Mouse (Mus musculus) CH12.LX (cell line): ENCODE results near the gene Plekhh3. TPM values are rescaled to one million over a fixed set of nuclear protein-coding genes. Genes with fewer than 3 reads are reported as not detected.

Source experiments
- DNase-seq: peaks from one replicate; pipeline ENCODE4 v3.0.0-alpha.2; 2013; ENCODE audit errors: extremely low read depth
- H3K27ac ChIP-seq: 2 replicates; pipeline ENCODE4 v1.5.1; 2012; ENCODE audit warnings: low read depth, mild to moderate bottlenecking, control low read depth, moderate library complexity; ENCODE audit not compliant: insufficient read depth
- H3K27me3 ChIP-seq: replicated peaks from 2 replicates; pipeline ENCODE3; 2012; ENCODE audit warnings: inconsistent platforms
- H3K36me3 ChIP-seq, 2 experiments: replicated peaks in 1 of 2; 2 replicates each; pipeline versions ENCODE3 to v1.6.1; 2012; ENCODE audit warnings: inconsistent platforms in 1 of 2, low read length in 1 of 2, mild to moderate bottlenecking in 1 of 2, mixed read lengths in 1 of 2, moderate library complexity in 1 of 2; ENCODE audit not compliant: control insufficient read depth in 1 of 2, insufficient read depth in 1 of 2
- H3K4me1 ChIP-seq, 2 experiments: 2 replicates each; pipeline ENCODE4 v1.6.1; 2012; ENCODE audit warnings: inconsistent platforms in 1 of 2, moderate library complexity in 1 of 2; ENCODE audit not compliant: insufficient read depth in 2 of 2, control insufficient read depth in 1 of 2
- H3K4me2 ChIP-seq: 2 replicates; pipeline ENCODE4 v1.6.1; 2012; ENCODE audit warnings: low read depth, mild to moderate bottlenecking, control low read depth; ENCODE audit not compliant: poor library complexity, insufficient read depth, severe bottlenecking
- H3K4me3 ChIP-seq, 3 experiments: fragments of 150-350 bp in 1 of 3; sonication (generic) in 1 of 3; replicated peaks in 1 of 3; 2 replicates each; pipeline versions ENCODE3 to v1.5.1; 2011 to 2012; ENCODE audit warnings: low read depth in 2 of 3, low read length in 2 of 3, mild to moderate bottlenecking in 2 of 3, moderate library complexity in 2 of 3, control low read depth in 1 of 3, improper control_type of control experiment in 1 of 3, inconsistent platforms in 1 of 3, mixed read lengths in 1 of 3; ENCODE audit not compliant: poor library complexity in 1 of 3
- H3K79me2 ChIP-seq: replicated peaks from 2 replicates; pipeline ENCODE4 v1.6.1; 2012; ENCODE audit warnings: mild to moderate bottlenecking, moderate library complexity; ENCODE audit not compliant: control insufficient read depth, poor library complexity, insufficient read depth, severe bottlenecking; ENCODE audit errors: extremely low read depth
- H3K9ac ChIP-seq: 2 replicates; pipeline ENCODE4 v1.6.1; 2012; ENCODE audit warnings: low read depth, mild to moderate bottlenecking, control low read depth, moderate library complexity; ENCODE audit not compliant: insufficient read depth
- H3K9me3 ChIP-seq: replicated peaks from 2 replicates; pipeline ENCODE3; 2012; ENCODE audit warnings: low read length, inconsistent platforms, mixed read lengths
- BHLHE40 ChIP-seq: IDR thresholded peaks from 2 replicates; pipeline ENCODE4 v1.6.1; 2011; ENCODE audit warnings: mild to moderate bottlenecking, low read depth, low read length, improper control_type of control experiment
- CHD1 ChIP-seq: IDR thresholded peaks from 2 replicates; pipeline ENCODE4 v1.6.1; 2012; ENCODE audit warnings: low read depth, low read length, improper control_type of control experiment, inconsistent platforms
- CHD2 ChIP-seq: IDR thresholded peaks from 2 replicates; pipeline ENCODE4 v1.6.1; 2011; ENCODE audit warnings: low read length, improper control_type of control experiment
- CTCF ChIP-seq, 2 experiments: IDR thresholded peaks in 1 of 2; conservative IDR thresholded peaks in 1 of 2; 2 replicates each; pipeline ENCODE4 v1.5.1; 2011 to 2012; ENCODE audit warnings: low read depth in 2 of 2, low read length in 2 of 2, improper control_type of control experiment in 1 of 2, inconsistent platforms in 1 of 2, mild to moderate bottlenecking in 1 of 2, moderate library complexity in 1 of 2
- E2F4 ChIP-seq: IDR thresholded peaks from 2 replicates; pipeline ENCODE4 v1.6.1; 2011; ENCODE audit warnings: low read depth, low read length, improper control_type of control experiment; ENCODE audit not compliant: insufficient replicate concordance
- ELF1 ChIP-seq: IDR thresholded peaks from 2 replicates; pipeline ENCODE4 v1.6.1; 2014; ENCODE audit warnings: low read depth, mild to moderate bottlenecking, inconsistent platforms, low read length, improper control_type of control experiment
- EP300 ChIP-seq: IDR thresholded peaks from 2 replicates; pipeline ENCODE4 v1.6.1; 2011; ENCODE audit warnings: low read length, improper control_type of control experiment
- ETS1 ChIP-seq: conservative IDR thresholded peaks from 2 replicates; pipeline ENCODE4 v1.6.1; 2012; ENCODE audit warnings: low read depth, mild to moderate bottlenecking, inconsistent platforms, low read length, improper control_type of control experiment, moderate library complexity
- GABPA ChIP-seq: IDR thresholded peaks from 2 replicates; pipeline ENCODE4 v1.6.1; 2012; ENCODE audit warnings: low read depth, low read length, improper control_type of control experiment, inconsistent platforms; ENCODE audit not compliant: insufficient replicate concordance
- HCFC1 ChIP-seq: IDR thresholded peaks from 2 replicates; pipeline ENCODE4 v1.6.1; 2012; ENCODE audit warnings: low read depth, mild to moderate bottlenecking, inconsistent platforms, low read length, improper control_type of control experiment
- IRF4 ChIP-seq: IDR thresholded peaks from 2 replicates; pipeline ENCODE4 v1.6.1; 2014; ENCODE audit warnings: low read depth, mild to moderate bottlenecking, inconsistent platforms, low read length, improper control_type of control experiment
- JUN ChIP-seq: IDR thresholded peaks from 2 replicates; pipeline ENCODE4 v1.6.1; 2011; ENCODE audit warnings: low read depth, mild to moderate bottlenecking, low read length, improper control_type of control experiment, moderate library complexity; ENCODE audit not compliant: insufficient read depth
- JUND ChIP-seq: conservative IDR thresholded peaks from 2 replicates; pipeline ENCODE4 v1.6.1; 2011; ENCODE audit warnings: low read depth, low read length, improper control_type of control experiment
- KAT2A ChIP-seq: IDR thresholded peaks from 2 replicates; pipeline ENCODE4 v1.6.1; 2012; ENCODE audit warnings: low read length, improper control_type of control experiment, inconsistent platforms; ENCODE audit not compliant: insufficient replicate concordance
- MAFK ChIP-seq: IDR thresholded peaks from 2 replicates; pipeline ENCODE4 v1.6.1; 2011; ENCODE audit warnings: low read length, improper control_type of control experiment; ENCODE audit not compliant: insufficient replicate concordance
- MAX ChIP-seq: IDR thresholded peaks from 2 replicates; pipeline ENCODE4 v1.6.1; 2011; ENCODE audit warnings: low read length, improper control_type of control experiment
- MAZ ChIP-seq: IDR thresholded peaks from 2 replicates; pipeline ENCODE4 v1.6.1; 2012; ENCODE audit warnings: low read depth, mild to moderate bottlenecking, inconsistent platforms, low read length, improper control_type of control experiment, moderate library complexity
- MEF2A ChIP-seq: IDR thresholded peaks from 2 replicates; pipeline ENCODE4 v1.6.1; 2014; ENCODE audit warnings: low read depth, mild to moderate bottlenecking, inconsistent platforms, low read length, improper control_type of control experiment, borderline replicate concordance
- MXI1 ChIP-seq: IDR thresholded peaks from 2 replicates; pipeline ENCODE4 v1.6.1; 2011; ENCODE audit warnings: mild to moderate bottlenecking, low read depth, low read length, improper control_type of control experiment
- MYC ChIP-seq: IDR thresholded peaks from 2 replicates; pipeline ENCODE4 v1.6.1; 2011; ENCODE audit warnings: low read depth, mild to moderate bottlenecking, improper control_type of control experiment, low read length
- NELFE ChIP-seq: IDR thresholded peaks from 2 replicates; pipeline ENCODE4 v1.6.1; 2011; ENCODE audit warnings: low read depth, low read length, improper control_type of control experiment
- NRF1 ChIP-seq: IDR thresholded peaks from 2 replicates; pipeline ENCODE4 v1.6.1; 2014; ENCODE audit warnings: low read depth, mild to moderate bottlenecking, inconsistent platforms, low read length, improper control_type of control experiment, moderate library complexity
- PAX5 ChIP-seq: IDR thresholded peaks from 2 replicates; pipeline ENCODE4 v1.6.1; 2012; ENCODE audit warnings: low read length, inconsistent platforms, mixed read lengths
- POLR2A ChIP-seq: IDR thresholded peaks from 2 replicates; pipeline ENCODE4 v1.6.1; 2011; ENCODE audit warnings: low read depth, mild to moderate bottlenecking, improper control_type of control experiment, low read length
- POLR2AphosphoS2 ChIP-seq: IDR thresholded peaks from 2 replicates; pipeline ENCODE4 v1.6.1; 2011; ENCODE audit warnings: low read depth, low read length, improper control_type of control experiment
- RAD21 ChIP-seq: IDR thresholded peaks from 2 replicates; pipeline ENCODE4 v1.6.1; 2011; ENCODE audit warnings: low read depth, mild to moderate bottlenecking, low read length, improper control_type of control experiment, moderate library complexity
- RCOR1 ChIP-seq: conservative IDR thresholded peaks from 2 replicates; pipeline ENCODE4 v1.6.1; 2012; ENCODE audit warnings: low read depth, mild to moderate bottlenecking, inconsistent platforms, low read length, improper control_type of control experiment
- SIN3A ChIP-seq: IDR thresholded peaks from 2 replicates; pipeline ENCODE4 v1.6.1; 2012; ENCODE audit warnings: low read length, improper control_type of control experiment, inconsistent platforms
- SMC3 ChIP-seq: IDR thresholded peaks from 2 replicates; pipeline ENCODE4 v1.6.1; 2011; ENCODE audit warnings: low read depth, low read length, improper control_type of control experiment
- TBP ChIP-seq: conservative IDR thresholded peaks from 2 replicates; pipeline ENCODE4 v1.6.1; 2011; ENCODE audit warnings: low read depth, low read length, improper control_type of control experiment
- TCF12 ChIP-seq: IDR thresholded peaks from 2 replicates; pipeline ENCODE4 v1.6.1; 2014; ENCODE audit warnings: low read depth, mild to moderate bottlenecking, inconsistent platforms, low read length, improper control_type of control experiment
- UBTF ChIP-seq: IDR thresholded peaks from 2 replicates; pipeline ENCODE4 v1.6.1; 2012; ENCODE audit warnings: low read depth, mild to moderate bottlenecking, inconsistent platforms, low read length, improper control_type of control experiment, moderate library complexity
- USF1 ChIP-seq: IDR thresholded peaks from 2 replicates; pipeline ENCODE4 v1.6.1; 2014; ENCODE audit warnings: low read depth, mild to moderate bottlenecking, inconsistent platforms, low read length, improper control_type of control experiment
- USF2 ChIP-seq: conservative IDR thresholded peaks from 2 replicates; pipeline ENCODE4 v1.6.1; 2011; ENCODE audit warnings: low read depth, low read length, improper control_type of control experiment
- ZC3H11A ChIP-seq: IDR thresholded peaks from 2 replicates; pipeline ENCODE4 v1.6.1; 2012; ENCODE audit warnings: low read depth, mild to moderate bottlenecking, inconsistent platforms, low read length, improper control_type of control experiment
- ZKSCAN1 ChIP-seq: IDR thresholded peaks from 2 replicates; pipeline ENCODE4 v1.6.1; 2012; ENCODE audit warnings: low read depth, inconsistent platforms, low read length, improper control_type of control experiment, borderline replicate concordance
- ZMIZ1 ChIP-seq: IDR thresholded peaks from 2 replicates; pipeline ENCODE4 v1.6.1; 2012; ENCODE audit warnings: low read depth, mild to moderate bottlenecking, inconsistent platforms, low read length, improper control_type of control experiment
- ZNF384 ChIP-seq: IDR thresholded peaks from 2 replicates; pipeline ENCODE4 v1.6.1; 2012; ENCODE audit warnings: low read depth, low read length, improper control_type of control experiment, inconsistent platforms
- dilution Hi-C: fragments of 300-500 bp; cut with MboI; formaldehyde crosslinking; loops from 2 replicates; pipeline ENCODE4 v1.14.3; 2020; ENCODE audit warnings: low sequenced_read_pairs; ENCODE audit not compliant: extremely low pct_unique_long_range_greater_than_20kb, extremely low pct_ligation_motif_present
- in situ Hi-C: fragments of 300-500 bp; cut with MboI; formaldehyde crosslinking; loops from 3 replicates; pipeline ENCODE4 v1.14.3; 2019; ENCODE audit warnings: low sequenced_read_pairs, low pct_ligation_motif_present, low pct_unique_long_range_greater_than_20kb, mixed read lengths
- polyA plus RNA-seq: library from polyadenylated mRNA; unstranded; fragments of >175 nt; gene quantifications from 2 replicates; pipeline ENCODE4 v1.2.1, GENCODE M21; 2012; ENCODE audit warnings: low read depth; ENCODE audit not compliant: insufficient read length
- total RNA-seq, 2 experiments: library from RNA; depleted of rRNA; stranded (reverse); fragments of 300-350 nt in 1 of 2; fragments of >200 nt in 1 of 2; gene quantifications; 2 replicates each; pipeline ENCODE4 v1.2.3; 2012 to 2014

Gene Plekhh3
- total and polyA plus RNA-seq, 3 experiments, result 2.9 to 20.3 (median 5.0) TPM

- H3K9ac ChIP-seq, result no peak overlapping the region
- H3K36me3 ChIP-seq, result peaks cover 57 to 83% of the 10 kb centered on the region in 2 experiments
- H3K4me2 ChIP-seq, result no peak overlapping the region
- H3K27me3 ChIP-seq, result no peaks in the 10 kb centered on the region
- no peak overlapping the region for H3K27ac ChIP-seq
- peak; percentile 70 for DNase-seq
- dilution Hi-C loops (no loop called here), in situ Hi-C loops (loop anchor here (5.0 kb wide), 1 partner anchor 99 kb away; the partner anchor contains the start of gene Coasy)
- H3K9me3 ChIP-seq, result no peaks in the 10 kb centered on the region
- H3K4me1 ChIP-seq, result peaks cover 7 to 42% of the 10 kb centered on the region in 2 experiments
- TF ChIP-seq RAD21, result peak; percentile 88
- TF ChIP-seq MAZ, result no peak
- no peak; the same call in 1 of the 2 replicates for TF ChIP-seq NELFE
- no peak; the same call in 1 of the 2 replicates for TF ChIP-seq POLR2AphosphoS2
- TF ChIP-seq MAX, result no peak
- TF ChIP-seq RCOR1, result no peak
- TF ChIP-seq ZNF384, result peak; percentile 97
- TF ChIP-seq MAFK, result no peak
- TF ChIP-seq SMC3, result peak; percentile 90
- no peak for TF ChIP-seq ZMIZ1
- TF ChIP-seq MXI1, result no peak
- TF ChIP-seq CHD2, result no peak
- TF ChIP-seq PAX5, result no peak
- no peak for TF ChIP-seq KAT2A
- TF ChIP-seq CTCF (conservative IDR thresholded peaks at IDR 0.05 in 1 of 2, IDR thresholded peaks at IDR 0.05 in 1 of 2; ENCODE audit: low read depth in 2 of 2, low read length in 2 of 2), result peak; percentile 94 to 95
- no peak for TF ChIP-seq JUND
- no peak for TF ChIP-seq IRF4
- TF ChIP-seq BHLHE40, result no peak
- no peak for TF ChIP-seq ZKSCAN1
- TF ChIP-seq ELF1, result no peak
- no peak; the same call in 1 of the 2 replicates for TF ChIP-seq HCFC1
- no peak for TF ChIP-seq CHD1
- no peak for TF ChIP-seq JUN
- no peak for TF ChIP-seq UBTF
- TF ChIP-seq MYC, result no peak
- no peak for TF ChIP-seq MEF2A
- TF ChIP-seq E2F4, result no peak
- peak; percentile 51 for TF ChIP-seq ZC3H11A
- no peak for TF ChIP-seq USF1
- TF ChIP-seq GABPA, result no peak
- no peak for TF ChIP-seq NRF1
- TF ChIP-seq EP300, result no peak
- 0 out of 2 replicates have a peak, but pooled peaks have one; percentile 33 for TF ChIP-seq POLR2A
- no peak for TF ChIP-seq TCF12
- TF ChIP-seq USF2, result no peak; the same call in 1 of the 2 replicates
- peak; percentile 71; the same call in 1 of the 2 replicates for TF ChIP-seq SIN3A
- TF ChIP-seq TBP, result no peak
- no peak for TF ChIP-seq ETS1
- TF ChIP-seq, all 38 proteins: peak for 7
- H3K4me3 ChIP-seq, result no peak overlapping the region
- H3K79me2 ChIP-seq, result peaks cover 12% of the 10 kb centered on the region
Measured at GRCm38 (mm10) chr11:101180846-101181740, 9.9 kb upstream of the Plekhh3 start.
